Mouse (Mus musculus) cerebellum, postnatal 4 days (tissue): ENCODE measurements around the gene Celsr1.
"Not testable (repeated sequence)": the region's sequence is repeated elsewhere in the genome, so short reads cannot be mapped to it uniquely, and the experiment has no call there.

ENCODE experiments used
- DNase-seq, 2 experiments: peaks; one replicate each; pipeline ENCODE4 v3.0.0; 2022; ENCODE audit warnings: low spot score in 2 of 2, mixed read lengths in 1 of 2

Celsr1 gene

GRCm38 (mm10) chr15:86064191-86064849 is 30.7 kb upstream of the Celsr1 start:
- DNase-seq, result no peak

GRCm38 (mm10) chr15:86061848-86062481 is 28.4 kb upstream of the Celsr1 start:
- DNase-seq, result no peak

- no peak for DNase-seq
These were observed 27.6 kb upstream of the Celsr1 start for GRCm38 (mm10) chr15:86061221-86061620.

- DNase-seq, result no peak
These were observed 27.0 kb upstream of the Celsr1 start for GRCm38 (mm10) chr15:86060581-86060980.

- DNase-seq, result no peak
These were observed 26.3 kb upstream of the Celsr1 start for GRCm38 (mm10) chr15:86059835-86060380.

GRCm38 (mm10) chr15:86058931-86059834 is 25.6 kb upstream of the Celsr1 start:
- DNase-seq, result no peak

GRCm38 (mm10) chr15:86058394-86058915 is 24.9 kb upstream of the Celsr1 start:
- peak; percentile 64 to 92 for DNase-seq

GRCm38 (mm10) chr15:86057908-86058307 is 24.3 kb upstream of the Celsr1 start:
- no peak for DNase-seq

- DNase-seq, result no peak
These were observed 23.8 kb upstream of the Celsr1 start, which contains the start of gene Gramd4 for GRCm38 (mm10) chr15:86057413-86057812. Gene Gramd4, plus strand, starts transcription at chr15:86057695.

GRCm38 (mm10) chr15:86056221-86056760 is 22.7 kb upstream of the Celsr1 start:
- DNase-seq, result no peak

- DNase-seq, result not testable (repeated sequence)
These were observed 21.3 kb upstream of the Celsr1 start for GRCm38 (mm10) chr15:86054861-86055260.

GRCm38 (mm10) chr15:86053890-86054536 is 20.4 kb upstream of the Celsr1 start:
- DNase-seq, result peak; percentile 84 to 90

- no peak for DNase-seq
These were observed 18.4 kb upstream of the Celsr1 start for GRCm38 (mm10) chr15:86051878-86052478.

- no peak for DNase-seq
These were observed 17.6 kb upstream of the Celsr1 start for GRCm38 (mm10) chr15:86051152-86051551.

- no peak for DNase-seq
These were observed 16.7 kb upstream of the Celsr1 start for GRCm38 (mm10) chr15:86050170-86050743.

GRCm38 (mm10) chr15:86049510-86049909 is 15.9 kb upstream of the Celsr1 start:
- DNase-seq, result no peak

- DNase-seq, result no peak
These were observed 8.8 kb upstream of the Celsr1 start for GRCm38 (mm10) chr15:86042364-86042763.

- DNase-seq, result no peak
These were observed 7.8 kb upstream of the Celsr1 start for GRCm38 (mm10) chr15:86041421-86041820.

- DNase-seq, result peak; percentile 51 to 72
These were observed 5.2 kb upstream of the Celsr1 start for GRCm38 (mm10) chr15:86038802-86039201.

- no peak for DNase-seq
These were observed 2.3 kb upstream of the Celsr1 start for GRCm38 (mm10) chr15:86035913-86036312.
